Mouse (Mus musculus) neutrophil, adult 83 days (primary cell): ENCODE results near the gene Itgae. TPM values are rescaled to one million over a fixed set of nuclear protein-coding genes. Genes with fewer than 3 reads are reported as not detected.

Experiments
- total RNA-seq, 2 experiments: library from RNA; stranded (reverse); gene quantifications; one replicate each; pipeline ENCODE4 v1.2.4; 2023

Gene Itgae
- total RNA-seq: not detected

DNA sequence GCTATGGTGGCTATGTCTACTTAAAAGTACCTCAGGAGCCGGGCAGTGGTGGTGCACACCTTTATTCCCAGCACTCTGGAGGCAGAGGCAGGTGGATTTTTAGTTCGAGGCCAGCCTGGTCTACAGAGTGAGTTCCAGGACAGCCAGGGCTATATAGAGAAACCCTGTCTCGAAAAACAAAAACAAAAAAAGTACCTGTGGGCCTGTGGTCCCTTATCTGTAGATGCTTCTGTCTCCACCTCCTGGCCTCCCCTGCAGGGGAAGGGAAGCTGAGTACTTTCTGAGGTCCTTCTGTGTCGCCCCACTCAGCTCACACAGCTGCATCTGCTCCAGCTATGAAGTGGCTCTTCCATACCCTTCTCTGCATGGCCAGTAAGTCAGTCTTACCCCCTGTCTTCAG, at the start of gene Itgae:
Itgae (plus strand) TSS at position 301 of the 400 bp plus-strand sequence.

DNA sequence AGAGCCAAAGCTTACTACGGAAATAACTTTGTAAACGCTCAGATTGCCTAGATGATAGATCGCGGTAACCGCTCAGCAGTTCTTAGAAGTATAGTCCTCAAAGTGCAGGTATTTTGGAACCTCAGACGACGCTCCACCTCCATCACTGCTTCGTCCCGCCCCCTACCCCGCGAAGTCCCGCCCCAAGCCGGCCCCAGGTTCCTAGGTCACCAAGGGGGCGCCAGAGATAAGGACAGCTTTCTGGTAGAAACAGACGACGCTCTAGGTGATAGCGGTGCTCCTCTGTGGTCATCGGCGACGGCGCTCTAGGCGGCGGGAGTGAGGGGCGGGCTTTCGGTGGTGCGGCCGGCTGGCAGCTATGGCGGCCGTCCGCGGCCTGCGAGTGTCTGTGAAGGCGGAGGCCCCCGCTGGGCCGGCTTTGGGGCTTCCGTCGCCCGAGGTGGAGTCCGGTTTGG, 42.8 kb upstream of the Itgae start, which contains the start of gene Ncbp3:
Ncbp3 (plus strand) TSS at position 242 of the 455 bp plus-strand sequence.

DNA sequence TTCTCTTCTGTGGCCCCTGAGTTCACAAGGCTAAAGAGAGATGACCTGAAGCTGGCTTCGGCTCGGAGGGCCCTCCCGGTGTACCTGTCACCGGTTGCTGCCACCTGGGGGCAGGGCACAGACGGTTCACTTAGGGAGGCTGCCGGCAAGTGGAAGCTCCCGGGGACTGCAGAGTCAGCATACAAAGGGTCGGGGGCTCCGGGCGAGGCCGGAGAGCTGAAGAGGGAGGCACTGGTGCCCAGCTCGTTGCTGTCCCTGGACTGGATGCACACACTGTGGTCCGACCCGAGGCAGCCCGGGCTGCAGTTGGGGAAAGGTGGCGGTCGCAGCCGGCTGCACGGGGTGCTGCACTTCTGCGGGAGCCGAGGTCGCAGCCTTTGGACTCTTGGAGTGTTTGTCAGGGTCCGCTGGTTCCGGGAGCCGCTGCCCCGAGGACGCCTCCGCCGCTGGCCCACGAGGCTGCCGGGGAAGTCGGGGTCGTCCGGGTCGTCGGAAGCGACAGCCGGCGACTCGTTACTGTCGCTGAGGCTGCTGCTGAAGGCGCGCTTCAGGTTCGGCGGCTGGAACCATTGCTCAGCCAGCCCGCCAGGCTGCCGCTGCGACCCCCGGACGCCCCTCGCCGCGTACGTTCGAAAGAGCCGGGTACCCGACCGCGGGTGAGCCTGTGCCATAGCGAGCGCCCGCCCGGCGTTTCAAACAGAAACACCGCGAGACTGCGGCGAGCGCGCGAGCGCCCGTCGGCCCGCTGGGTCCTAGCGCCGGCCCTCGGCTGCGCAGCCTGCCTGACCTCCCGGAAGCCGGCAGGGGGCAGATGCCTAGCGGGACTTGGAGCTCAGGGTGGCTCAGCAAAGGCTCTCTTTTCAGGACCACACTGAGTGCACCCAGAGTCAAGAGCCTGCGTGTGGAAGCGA, 47.5 kb downstream of the Itgae start, which contains the start of gene Haspin:
Haspin (minus strand) TSS at position 704 of the 911 bp plus-strand sequence.

GRCm38 (mm10) chr11:73159957-73160810, 69.8 kb downstream of the Itgae start, which contains the start of gene P2rx5:
TSS of gene P2rx5 (plus strand) at chr11:73160421.

DNA sequence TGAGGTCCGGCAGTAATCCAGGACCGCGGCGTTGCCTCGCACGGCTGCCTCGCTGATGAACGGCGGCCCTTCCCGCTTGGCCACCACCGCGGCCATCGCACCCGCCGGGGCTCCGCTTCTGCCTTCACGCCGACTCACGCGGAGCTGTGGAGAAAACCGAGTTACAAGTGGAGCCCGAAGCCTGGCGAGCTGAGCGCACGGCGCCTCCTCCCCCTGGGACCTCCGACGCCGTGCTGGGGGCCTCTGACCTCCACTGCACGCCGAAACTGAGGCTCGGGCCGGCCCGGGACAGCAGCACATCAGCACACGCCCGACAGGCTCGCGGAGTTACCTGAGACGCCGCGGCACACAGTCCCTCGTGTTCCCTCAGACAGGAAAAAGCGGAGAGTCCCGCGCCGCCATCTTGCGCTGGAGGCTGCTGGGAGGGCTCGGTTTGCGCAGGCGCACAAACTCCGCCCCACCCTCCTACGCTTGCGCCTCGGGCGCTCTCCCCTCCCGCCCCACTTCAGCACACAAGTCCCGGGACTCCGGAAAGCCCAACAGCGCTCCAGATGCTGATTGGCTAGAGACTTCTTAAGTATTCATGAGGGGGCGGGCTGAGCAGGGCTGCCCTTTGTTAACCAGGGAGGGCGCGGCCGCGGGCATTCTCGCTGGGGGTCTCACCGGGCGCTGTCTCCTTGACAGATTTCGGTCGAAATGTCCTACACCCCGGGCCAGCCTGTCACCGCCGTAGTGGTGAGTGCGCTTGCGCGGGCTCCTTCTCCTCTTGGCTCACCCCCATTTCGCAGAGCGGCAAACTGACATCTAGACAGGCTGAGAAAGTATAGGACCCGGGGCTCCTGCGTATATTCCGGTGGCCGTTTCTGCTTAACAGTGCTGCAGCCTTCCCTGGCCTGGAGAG, 86.5 kb downstream of the Itgae start, which contains the start of the genes Emc6 and Tax1bp3:
Emc6 (minus strand) TSS at position 430 of the 901 bp plus-strand sequence.
Tax1bp3 (plus strand) TSS at position 476 of the 901 bp plus-strand sequence.

Other genes starting within 250 kb of the Itgae start
- gene Atp2a3, start 129.4 kb upstream of the Itgae start, total RNA-seq: 100 to 1,000 TPM; 277 to 294 TPM
- 10 to 100 TPM; 10.9 to 12.9 TPM for gene P2rx1, start 91.5 kb upstream of the Itgae start, total RNA-seq
- gene Camkk1, start 71.6 kb upstream of the Itgae start, total RNA-seq: 1 to 10 TPM; 4.7 to 5.5 TPM
- gene Ncbp3, start 42.8 kb upstream of the Itgae start, total RNA-seq: 10 to 100 TPM; 10.5 to 12.5 TPM
- 10 to 100 TPM; 10.8 to 11.5 TPM for gene Haspin, start 47.7 kb downstream of the Itgae start, total RNA-seq
- gene P2rx5, start 69.8 kb downstream of the Itgae start, total RNA-seq: not detected
- 10 to 100 TPM; 18.8 to 20.9 TPM for gene Emc6, start 86.5 kb downstream of the Itgae start, total RNA-seq
- gene Tax1bp3, start 86.5 kb downstream of the Itgae start, total RNA-seq: 10 to 100 TPM; 13.7 to 17.6 TPM
- gene Ctns, start 108.5 kb downstream of the Itgae start, total RNA-seq: 10 to 100 TPM; 17.5 to 18.2 TPM
- 1 to 10 TPM; 1.3 to 1.8 TPM for gene Shpk, start 108.9 kb downstream of the Itgae start, total RNA-seq
- gene Trpv1, start 143.7 kb downstream of the Itgae start, total RNA-seq: not detected
- not detected for gene Trpv3, start 176.8 kb downstream of the Itgae start, total RNA-seq
- not detected for gene Aspa, start 239.0 kb downstream of the Itgae start, total RNA-seq
- gene Gm49340, start 239.2 kb downstream of the Itgae start, total RNA-seq: not detected
- not detected for gene Spata22, start 239.2 kb downstream of the Itgae start, total RNA-seq